Mouse (Mus musculus): Measurements from ENCODE around the gene Alpk1. TPM values are rescaled to one million over a fixed set of nuclear protein-coding genes. Genes with fewer than 3 reads are reported as not detected.

Alpk1 gene
- polyA plus RNA-seq, 1 experiment from 2014 or later: 0.72 TPM

DNA sequence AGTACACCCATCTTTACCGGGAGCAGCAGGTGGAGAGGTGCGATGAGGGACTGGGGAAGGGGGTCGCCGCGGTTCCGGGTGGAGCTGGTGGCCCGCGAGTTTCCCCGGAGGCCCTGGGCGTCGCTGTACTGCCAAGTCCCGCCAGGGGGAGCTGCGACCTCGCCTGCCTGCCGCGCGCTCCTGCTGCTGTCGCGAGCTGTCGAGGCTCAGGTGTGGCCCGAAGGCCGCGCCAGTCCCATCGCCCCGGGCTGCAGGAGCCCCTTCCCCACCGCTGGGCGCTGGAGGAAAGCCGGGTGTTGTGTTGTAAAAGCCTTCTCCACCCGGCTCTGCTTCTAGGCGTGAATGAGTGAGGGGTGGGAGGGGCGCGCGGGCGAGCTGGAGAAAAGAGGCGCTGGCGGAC is 155.0 kb downstream of the Alpk1 start:
- WGBS: 0% methylated on average over 34 of the region's 36 CpGs
- Histone ChIP-seq H3K9me3 (ENCODE audit: control insufficient read depth, low read length) (no peaks in the 10 kb centered on the region), H3K27ac (ENCODE audit: low read depth, low read length) (peak overlapping the region; percentile 59; the same call in 1 of the 2 replicates), H3K4me3 (ENCODE audit: low read depth, low read length) (peak overlapping the region; percentile 16; the same call in 1 of the 2 replicates), H3K9ac (ENCODE audit: low read length) (peak overlapping the region; percentile 22; the same call in 1 of the 2 replicates), H3K27me3 (ENCODE audit: control insufficient read depth, insufficient read depth, low read length) (peaks cover 77% of the 10 kb centered on the region), H3K36me3 (ENCODE audit: control insufficient read depth, insufficient read depth, low read length) (no peaks in the 10 kb centered on the region), H3K4me2 (peak overlapping the region; percentile 33), H3K4me1 (ENCODE audit: control insufficient read depth, insufficient read depth, low read length) (peaks cover 24% of the 10 kb centered on the region)
- ATAC-seq (ENCODE audit: low FRiP score) (peak; percentile 84), DNase-seq (ENCODE audit: low spot score, missing footprints) (no peak)

Other genes with a start within 250 kb of the Alpk1 start
- 85.2 and 91.5 TPM in 2 replicates for gene Larp7, start 227.2 kb downstream of the Alpk1 start, polyA plus RNA-seq (2014; fragmentation: Nextera tagmentation; extraction: Ambion mirVana)
- 10.5 and 11.3 TPM in 2 replicates for gene Zgrf1, start 227.0 kb downstream of the Alpk1 start, polyA plus RNA-seq (2014; fragmentation: Nextera tagmentation; extraction: Ambion mirVana)
- gene Neurog2, start 147.4 kb downstream of the Alpk1 start, polyA plus RNA-seq (2014; fragmentation: Nextera tagmentation; extraction: Ambion mirVana): 76.0 and 77.7 TPM in 2 replicates
- gene Tifa, start 9.3 kb upstream of the Alpk1 start, polyA plus RNA-seq (2014; fragmentation: Nextera tagmentation; extraction: Ambion mirVana): 3.7 and 4.3 TPM in 2 replicates
- 70.9 and 73.9 TPM in 2 replicates for gene Ap1ar, start 57.0 kb upstream of the Alpk1 start, polyA plus RNA-seq (2014; fragmentation: Nextera tagmentation; extraction: Ambion mirVana)
- gene Fam241a, start 115.8 kb upstream of the Alpk1 start, polyA plus RNA-seq (2014; fragmentation: Nextera tagmentation; extraction: Ambion mirVana): 5.4 and 5.5 TPM in 2 replicates

Measured in midbrain, embryonic 11.5 days (tissue).